Mouse (Mus musculus) ES-E14 (cell line): ENCODE measurements at regions not wholly inside any gene's neighbourhood (a gene's known extent, or its start where the extent isn't known, plus 50 kb on each side); places are given as distances from the start of the nearest gene placed in this dataset.

Experiments used
- CHD2 ChIP-seq: IDR thresholded peaks from 2 replicates; pipeline ENCODE4 v1.6.1; 2014; ENCODE audit warnings: mild to moderate bottlenecking, low read depth, low read length, inconsistent platforms
- HCFC1 ChIP-seq: IDR thresholded peaks from 2 replicates; pipeline ENCODE4 v1.6.1; 2012; ENCODE audit warnings: low read length, inconsistent platforms, borderline replicate concordance; ENCODE audit not compliant: insufficient read depth
- MAFK ChIP-seq: IDR thresholded peaks from 2 replicates; pipeline ENCODE4 v1.6.1; 2014; ENCODE audit warnings: mild to moderate bottlenecking, low read depth, low read length, inconsistent platforms; ENCODE audit not compliant: insufficient read depth
- ZC3H11A ChIP-seq: IDR thresholded peaks from 2 replicates; pipeline ENCODE4 v1.6.1; 2012; ENCODE audit warnings: low read depth, mild to moderate bottlenecking, inconsistent platforms, low read length, borderline replicate concordance
- ZNF384 ChIP-seq: IDR thresholded peaks from 2 replicates; pipeline ENCODE4 v1.6.1; 2012; ENCODE audit warnings: low read depth, low read length, inconsistent platforms

DNA sequence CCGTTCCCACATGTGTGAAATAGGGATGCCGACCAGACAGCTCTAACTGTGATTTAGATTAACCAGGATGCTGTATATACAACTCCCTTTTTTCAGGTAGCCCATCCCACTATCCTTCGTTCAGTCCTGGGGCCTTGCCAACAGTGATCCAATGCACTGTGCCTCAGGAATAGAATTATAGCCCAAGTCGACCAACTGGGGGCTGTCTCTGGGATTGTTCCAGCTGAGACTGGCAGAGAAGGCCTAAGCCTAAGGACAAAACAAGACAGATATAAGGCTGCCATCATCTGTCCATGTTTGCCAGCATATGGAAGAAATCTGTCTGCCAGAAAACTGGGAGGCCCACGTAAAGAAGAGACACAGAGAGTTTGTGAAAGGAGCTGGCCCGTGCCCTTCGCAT, 269.9 kb downstream of the H2al1j start:
- TF ChIP-seq ZC3H11A (no peak), CHD2 (no peak), MAFK (no peak), HCFC1 (no peak), ZNF384 (no peak)
